Mouse (Mus musculus): ENCODE data around the gene Tyw5. TPM values are rescaled to one million over a fixed set of nuclear protein-coding genes. Genes with fewer than 3 reads are reported as not detected.

Tyw5 gene
- polyA plus RNA-seq, 1 experiment = 0.10 TPM

GRCm38 (mm10) chr1:57428368-57429308 lies 21.7 kb upstream of the Tyw5 start:
- Histone ChIP-seq H3K36me3 (ENCODE audit: control insufficient read depth) (no peaks in the 10 kb centered on the region), H3K9me3 (ENCODE audit: control insufficient read depth, low read length) (no peaks in the 10 kb centered on the region), H3K4me3 (replicated peaks) (no peak overlapping the region), H3K27me3 (ENCODE audit: control insufficient read depth) (peaks cover 10% of the 10 kb centered on the region), H3K4me1 (ENCODE audit: control insufficient read depth) (no peaks in the 10 kb centered on the region)
- no peak for TF ChIP-seq TAL1 (IDR thresholded peaks at IDR 0.05; ENCODE audit: low read length)
- TF ChIP-seq GATA1 (IDR thresholded peaks at IDR 0.05; ENCODE audit: low read length) = no peak

- Histone ChIP-seq H3K9me3 (ENCODE audit: control insufficient read depth, low read length) (no peaks in the 10 kb centered on the region), H3K4me1 (ENCODE audit: control insufficient read depth) (no peaks in the 10 kb centered on the region), H3K27me3 (ENCODE audit: control insufficient read depth) (no peaks in the 10 kb centered on the region), H3K4me3 (replicated peaks) (no peak overlapping the region), H3K36me3 (ENCODE audit: control insufficient read depth) (no peaks in the 10 kb centered on the region)
- TF ChIP-seq GATA1 (IDR thresholded peaks at IDR 0.05; ENCODE audit: low read length) (no peak), TAL1 (IDR thresholded peaks at IDR 0.05; ENCODE audit: low read length) (no peak)
Measured at GRCm38 (mm10) chr1:57423696-57424095, 16.8 kb upstream of the Tyw5 start.

DNA sequence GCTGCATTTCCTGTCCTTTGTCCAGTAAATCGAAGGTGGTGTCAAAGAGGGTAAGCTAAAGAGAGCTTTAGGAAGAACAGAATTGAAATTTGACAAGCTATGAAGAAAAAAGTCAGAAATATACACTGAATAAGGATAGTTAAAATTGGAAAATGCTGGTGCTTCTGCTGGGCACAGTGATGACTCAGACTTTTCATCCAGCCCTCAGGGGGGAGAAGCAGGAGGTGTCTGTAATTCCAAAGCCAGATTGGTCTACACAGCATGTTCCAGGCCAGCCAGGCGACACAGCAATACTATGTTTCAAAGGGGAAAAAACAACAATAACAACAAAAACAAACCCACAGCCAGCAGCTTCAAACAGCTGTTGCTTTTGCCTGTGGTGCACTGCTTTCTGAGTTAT lies 6.5 kb upstream of the Tyw5 start:
- Histone ChIP-seq H3K4me1 (ENCODE audit: control insufficient read depth) (peaks cover 5% of the 10 kb centered on the region), H3K36me3 (ENCODE audit: control insufficient read depth) (peaks cover 48% of the 10 kb centered on the region), H3K9me3 (ENCODE audit: control insufficient read depth, low read length) (no peaks in the 10 kb centered on the region), H3K4me3 (replicated peaks) (no peak overlapping the region), H3K27me3 (ENCODE audit: control insufficient read depth) (no peaks in the 10 kb centered on the region)
- TF ChIP-seq TAL1 (IDR thresholded peaks at IDR 0.05; ENCODE audit: low read length) (no peak), GATA1 (IDR thresholded peaks at IDR 0.05; ENCODE audit: low read length) (no peak)

GRCm38 (mm10) chr1:57408994-57409393 lies 2.1 kb upstream of the Tyw5 start:
- H3K4me3 ChIP-seq (replicated peaks) = no peak overlapping the region
- H3K4me1 ChIP-seq (ENCODE audit: control insufficient read depth) = peaks cover 34% of the 10 kb centered on the region
- TF ChIP-seq TAL1 (IDR thresholded peaks at IDR 0.05; ENCODE audit: low read length) = no peak
- TF ChIP-seq GATA1 (IDR thresholded peaks at IDR 0.05; ENCODE audit: low read length) = no peak
- H3K36me3 ChIP-seq (ENCODE audit: control insufficient read depth) = peaks cover 26% of the 10 kb centered on the region
- no peaks in the 10 kb centered on the region for H3K9me3 ChIP-seq (ENCODE audit: control insufficient read depth, low read length)
- H3K27me3 ChIP-seq (ENCODE audit: control insufficient read depth) = no peaks in the 10 kb centered on the region

- Histone ChIP-seq H3K4me3 (replicated peaks) (no peak overlapping the region), H3K36me3 (ENCODE audit: control insufficient read depth) (peaks cover 25% of the 10 kb centered on the region), H3K4me1 (ENCODE audit: control insufficient read depth) (peaks cover 15% of the 10 kb centered on the region), H3K9me3 (ENCODE audit: control insufficient read depth, low read length) (no peaks in the 10 kb centered on the region), H3K27me3 (ENCODE audit: control insufficient read depth) (no peaks in the 10 kb centered on the region)
- TF ChIP-seq TAL1 (IDR thresholded peaks at IDR 0.05; ENCODE audit: low read length) (no peak), GATA1 (IDR thresholded peaks at IDR 0.05; ENCODE audit: low read length) (no peak)
Measured at GRCm38 (mm10) chr1:57402116-57402515, 4.8 kb downstream of the Tyw5 start.

- TF ChIP-seq TAL1 (IDR thresholded peaks at IDR 0.05; ENCODE audit: low read length) (no peak), GATA1 (IDR thresholded peaks at IDR 0.05; ENCODE audit: low read length) (no peak)
- Histone ChIP-seq H3K4me1 (ENCODE audit: control insufficient read depth) (peaks cover 9% of the 10 kb centered on the region), H3K4me3 (replicated peaks) (no peak overlapping the region), H3K36me3 (ENCODE audit: control insufficient read depth) (peaks cover 32% of the 10 kb centered on the region), H3K27me3 (ENCODE audit: control insufficient read depth) (no peaks in the 10 kb centered on the region), H3K9me3 (ENCODE audit: control insufficient read depth, low read length) (no peaks in the 10 kb centered on the region)
Measured at GRCm38 (mm10) chr1:57400877-57401276, 6.0 kb downstream of the Tyw5 start.

GRCm38 (mm10) chr1:57400321-57400720 lies 6.6 kb downstream of the Tyw5 start:
- no peak overlapping the region for H3K4me3 ChIP-seq (replicated peaks)
- no peaks in the 10 kb centered on the region for H3K27me3 ChIP-seq (ENCODE audit: control insufficient read depth)
- no peaks in the 10 kb centered on the region for H3K9me3 ChIP-seq (ENCODE audit: control insufficient read depth, low read length)
- peaks cover 35% of the 10 kb centered on the region for H3K36me3 ChIP-seq (ENCODE audit: control insufficient read depth)
- TF ChIP-seq TAL1 (IDR thresholded peaks at IDR 0.05; ENCODE audit: low read length) = no peak
- no peak for TF ChIP-seq GATA1 (IDR thresholded peaks at IDR 0.05; ENCODE audit: low read length)
- peaks cover 3% of the 10 kb centered on the region for H3K4me1 ChIP-seq (ENCODE audit: control insufficient read depth)

GRCm38 (mm10) chr1:57394051-57394450 lies 12.8 kb downstream of the Tyw5 start:
- TF ChIP-seq GATA1 (IDR thresholded peaks at IDR 0.05; ENCODE audit: low read length) (no peak), TAL1 (IDR thresholded peaks at IDR 0.05; ENCODE audit: low read length) (no peak)

GRCm38 (mm10) chr1:57392417-57392816 lies 14.5 kb downstream of the Tyw5 start:
- Histone ChIP-seq H3K4me3 (replicated peaks) (no peak overlapping the region), H3K4me1 (ENCODE audit: control insufficient read depth) (no peaks in the 10 kb centered on the region), H3K27me3 (ENCODE audit: control insufficient read depth) (no peaks in the 10 kb centered on the region), H3K9me3 (ENCODE audit: control insufficient read depth, low read length) (no peaks in the 10 kb centered on the region), H3K36me3 (ENCODE audit: control insufficient read depth) (peaks cover 53% of the 10 kb centered on the region)
- TF ChIP-seq TAL1 (IDR thresholded peaks at IDR 0.05; ENCODE audit: low read length) (no peak), GATA1 (IDR thresholded peaks at IDR 0.05; ENCODE audit: low read length) (no peak)

More at GRCm38 (mm10) chr1:57394051-57394450, 12.8 kb downstream of the Tyw5 start:
- H3K4me1 ChIP-seq (ENCODE audit: control insufficient read depth) = no peaks in the 10 kb centered on the region
- H3K36me3 ChIP-seq (ENCODE audit: control insufficient read depth) = peaks cover 52% of the 10 kb centered on the region
- H3K4me3 ChIP-seq (replicated peaks) = no peak overlapping the region
- no peaks in the 10 kb centered on the region for H3K9me3 ChIP-seq (ENCODE audit: control insufficient read depth, low read length)
- no peaks in the 10 kb centered on the region for H3K27me3 ChIP-seq (ENCODE audit: control insufficient read depth)
